Mouse (Mus musculus) liver, adult 2 months (tissue): ENCODE results near the gene Olfr314. TPM values are rescaled to one million over a fixed set of nuclear protein-coding genes. Genes with fewer than 3 reads are reported as not detected.

ENCODE experiments used
- DNase-seq: peaks from one replicate; pipeline ENCODE4 v3.0.0-alpha.2; 2011; ENCODE audit warnings: low read depth, low spot score; ENCODE audit errors: extremely low read depth
- H3K27ac ChIP-seq: fragments of 200-500 bp; replicated peaks from 2 replicates; pipeline ENCODE4 v1.5.1; 2012; ENCODE audit warnings: low read depth, mild to moderate bottlenecking, control low read depth, inconsistent platforms, low read length; ENCODE audit not compliant: insufficient read depth
- H3K27me3 ChIP-seq: fragments of 200-500 bp; 2 replicates; pipeline ENCODE4 v1.6.1; 2012; ENCODE audit warnings: mild to moderate bottlenecking, moderate library complexity, low read length, inconsistent platforms; ENCODE audit not compliant: control insufficient read depth, insufficient read depth
- H3K36me3 ChIP-seq: fragments of 200-500 bp; 2 replicates; pipeline ENCODE4 v1.6.1; 2012; ENCODE audit warnings: low read length, inconsistent platforms; ENCODE audit not compliant: control insufficient read depth, insufficient read depth
- H3K4me1 ChIP-seq: fragments of 200-500 bp; 2 replicates; pipeline ENCODE4 v1.6.1; 2011; ENCODE audit warnings: low read length; ENCODE audit not compliant: control insufficient read depth, insufficient read depth
- H3K4me3 ChIP-seq: fragments of 200-500 bp; 2 replicates; pipeline ENCODE4 v1.5.1; 2011; ENCODE audit warnings: low read depth, mild to moderate bottlenecking, control low read depth, low read length, moderate library complexity; ENCODE audit not compliant: insufficient read depth
- H3K79me2 ChIP-seq: fragments of 200-500 bp; 2 replicates; pipeline ENCODE4 v1.6.1; 2012; ENCODE audit warnings: inconsistent platforms, mild to moderate bottlenecking, low read length, moderate library complexity; ENCODE audit not compliant: control insufficient read depth, insufficient read depth
- H3K9ac ChIP-seq: fragments of 200-500 bp; 2 replicates; pipeline ENCODE4 v1.6.1; 2012; ENCODE audit warnings: low read depth, mild to moderate bottlenecking, control low read depth, inconsistent platforms, low read length
- CTCF ChIP-seq: fragments of 200-500 bp; IDR thresholded peaks from 2 replicates; pipeline ENCODE4 v1.5.1; 2011; ENCODE audit warnings: low read depth, low read length, control low read depth
- POLR2A ChIP-seq: fragments of 200-500 bp; IDR thresholded peaks from 2 replicates; pipeline ENCODE4 v1.6.1; 2011; ENCODE audit warnings: low read length, control low read depth; ENCODE audit not compliant: insufficient read depth; ENCODE audit errors: extremely low read depth
- WGBS: fragments of 180-500 bp; shearing (Covaris S2); methylation state at CpG from one replicate; pipeline ENCODE4 v1.1.7; 2018; 5-methylcytosine and 5-hydroxymethylcytosine counted together
- polyA plus RNA-seq: library from polyadenylated mRNA; depleted of rRNA; stranded (reverse); fragments of >200 nt; gene quantifications from 2 replicates; pipeline ENCODE4 v1.2.3, GENCODE M21; 2012
- total RNA-seq: library from RNA; depleted of rRNA; stranded (reverse); fragments of >200 nt; gene quantifications from 2 replicates; pipeline ENCODE4 v1.2.3, GENCODE M21; 2014

Olfr314 gene
- total and polyA plus RNA-seq, 2 experiments = not detected

GRCm38 (mm10) chr11:58795856-58796255, 13.1 kb downstream of the Olfr314 start:
- Histone ChIP-seq H3K79me2 (no peaks in the 10 kb centered on the region), H3K4me1 (no peaks in the 10 kb centered on the region), H3K36me3 (no peaks in the 10 kb centered on the region), H3K27ac (no peak overlapping the region), H3K4me3 (no peak overlapping the region), H3K9ac (no peak overlapping the region), H3K27me3 (no peaks in the 10 kb centered on the region)
- DNase-seq = no peak
- WGBS = 88% methylated on average over 2 of the region's 2 CpGs
- no peak for TF ChIP-seq CTCF
- TF ChIP-seq POLR2A = no peak

GRCm38 (mm10) chr11:58796850-58797249, 14.1 kb downstream of the Olfr314 start:
- WGBS = 76% methylated on average over 7 of the region's 7 CpGs

GRCm38 (mm10) chr11:58799747-58800146, 17.0 kb downstream of the Olfr314 start:
- H3K4me1 ChIP-seq = peaks cover 7% of the 10 kb centered on the region
- H3K27me3 ChIP-seq = no peaks in the 10 kb centered on the region
- no peaks in the 10 kb centered on the region for H3K79me2 ChIP-seq
- 79% methylated on average over 5 of the region's 5 CpGs for WGBS
- H3K9ac ChIP-seq = no peak overlapping the region
- TF ChIP-seq POLR2A (no peak), CTCF (no peak)
- no peak for DNase-seq
- no peaks in the 10 kb centered on the region for H3K36me3 ChIP-seq
- H3K27ac ChIP-seq = no peak overlapping the region
- H3K4me3 ChIP-seq = no peak overlapping the region

More at GRCm38 (mm10) chr11:58796850-58797249, 14.1 kb downstream of the Olfr314 start:
- Histone ChIP-seq H3K4me3 (no peak overlapping the region), H3K36me3 (no peaks in the 10 kb centered on the region), H3K4me1 (no peaks in the 10 kb centered on the region), H3K27ac (no peak overlapping the region), H3K9ac (no peak overlapping the region), H3K79me2 (no peaks in the 10 kb centered on the region), H3K27me3 (no peaks in the 10 kb centered on the region)
- TF ChIP-seq CTCF (no peak), POLR2A (no peak)
- no peak for DNase-seq

GRCm38 (mm10) chr11:58801558-58802228, 18.9 kb downstream of the Olfr314 start, which contains the start of gene Fam183b:
Fam183b (minus strand) TSS chr11:58801960.
- DNase-seq = peak; percentile 72
- Histone ChIP-seq H3K27me3 (no peaks in the 10 kb centered on the region), H3K9ac (no peak within 1 kb of the TSS), H3K79me2 (no peaks in the 10 kb centered on the region), H3K4me1 (peaks cover 7% of the 10 kb centered on the region), H3K36me3 (no peaks in the 10 kb centered on the region), H3K4me3 (no peak within 1 kb of the TSS), H3K27ac (no peak within 1 kb of the TSS)
- TF ChIP-seq POLR2A (no peak), CTCF (no peak)
- 35% methylated on average over 14 of the region's 14 CpGs for WGBS

- Histone ChIP-seq H3K4me3 (no peak overlapping the region), H3K27ac (no peak overlapping the region), H3K79me2 (no peaks in the 10 kb centered on the region), H3K27me3 (no peaks in the 10 kb centered on the region), H3K36me3 (no peaks in the 10 kb centered on the region), H3K9ac (no peak overlapping the region), H3K4me1 (peaks cover 7% of the 10 kb centered on the region)
- WGBS = 38% methylated on average over 4 of the region's 4 CpGs
- peak; percentile 81 for DNase-seq
- no peak for TF ChIP-seq POLR2A
- no peak for TF ChIP-seq CTCF
Measured at GRCm38 (mm10) chr11:58803871-58804270, 21.1 kb downstream of the Olfr314 start.

- no peaks in the 10 kb centered on the region for H3K27me3 ChIP-seq
- H3K4me1 ChIP-seq = peaks cover 7% of the 10 kb centered on the region
- H3K27ac ChIP-seq = no peak overlapping the region
- no peaks in the 10 kb centered on the region for H3K36me3 ChIP-seq
- H3K79me2 ChIP-seq = no peaks in the 10 kb centered on the region
- WGBS = 17% methylated on average over 2 of the region's 2 CpGs
- H3K4me3 ChIP-seq = no peak overlapping the region
- DNase-seq = peak; percentile 6
- H3K9ac ChIP-seq = no peak overlapping the region
- TF ChIP-seq CTCF (no peak), POLR2A (no peak)
Measured at GRCm38 (mm10) chr11:58804393-58804792, 21.6 kb downstream of the Olfr314 start.
